Mouse (Mus musculus) CH12.LX (cell line): ENCODE results near the gene Asz1. TPM values are rescaled to one million over a fixed set of nuclear protein-coding genes. Genes with fewer than 3 reads are reported as not detected.

Experiments
- DNase-seq: peaks from one replicate; pipeline ENCODE4 v3.0.0-alpha.2; 2013; ENCODE audit errors: extremely low read depth
- H3K27ac ChIP-seq: 2 replicates; pipeline ENCODE4 v1.5.1; 2012; ENCODE audit warnings: low read depth, mild to moderate bottlenecking, control low read depth, moderate library complexity; ENCODE audit not compliant: insufficient read depth
- H3K27me3 ChIP-seq: replicated peaks from 2 replicates; pipeline ENCODE3; 2012; ENCODE audit warnings: inconsistent platforms
- H3K36me3 ChIP-seq, 2 experiments: replicated peaks in 1 of 2; 2 replicates each; pipeline versions ENCODE3 to v1.6.1; 2012; ENCODE audit warnings: inconsistent platforms in 1 of 2, low read length in 1 of 2, mild to moderate bottlenecking in 1 of 2, mixed read lengths in 1 of 2, moderate library complexity in 1 of 2; ENCODE audit not compliant: control insufficient read depth in 1 of 2, insufficient read depth in 1 of 2
- H3K4me1 ChIP-seq, 2 experiments: 2 replicates each; pipeline ENCODE4 v1.6.1; 2012; ENCODE audit warnings: inconsistent platforms in 1 of 2, moderate library complexity in 1 of 2; ENCODE audit not compliant: insufficient read depth in 2 of 2, control insufficient read depth in 1 of 2
- H3K4me2 ChIP-seq: 2 replicates; pipeline ENCODE4 v1.6.1; 2012; ENCODE audit warnings: low read depth, mild to moderate bottlenecking, control low read depth; ENCODE audit not compliant: poor library complexity, insufficient read depth, severe bottlenecking
- H3K4me3 ChIP-seq, 3 experiments: fragments of 150-350 bp in 1 of 3; sonication (generic) in 1 of 3; replicated peaks in 1 of 3; 2 replicates each; pipeline versions ENCODE3 to v1.5.1; 2011 to 2012; ENCODE audit warnings: low read depth in 2 of 3, low read length in 2 of 3, mild to moderate bottlenecking in 2 of 3, moderate library complexity in 2 of 3, control low read depth in 1 of 3, improper control_type of control experiment in 1 of 3, inconsistent platforms in 1 of 3, mixed read lengths in 1 of 3; ENCODE audit not compliant: poor library complexity in 1 of 3
- H3K79me2 ChIP-seq: replicated peaks from 2 replicates; pipeline ENCODE4 v1.6.1; 2012; ENCODE audit warnings: mild to moderate bottlenecking, moderate library complexity; ENCODE audit not compliant: control insufficient read depth, poor library complexity, insufficient read depth, severe bottlenecking; ENCODE audit errors: extremely low read depth
- H3K9ac ChIP-seq: 2 replicates; pipeline ENCODE4 v1.6.1; 2012; ENCODE audit warnings: low read depth, mild to moderate bottlenecking, control low read depth, moderate library complexity; ENCODE audit not compliant: insufficient read depth
- H3K9me3 ChIP-seq: replicated peaks from 2 replicates; pipeline ENCODE3; 2012; ENCODE audit warnings: low read length, inconsistent platforms, mixed read lengths
- BHLHE40 ChIP-seq: IDR thresholded peaks from 2 replicates; pipeline ENCODE4 v1.6.1; 2011; ENCODE audit warnings: mild to moderate bottlenecking, low read depth, low read length, improper control_type of control experiment
- CHD1 ChIP-seq: IDR thresholded peaks from 2 replicates; pipeline ENCODE4 v1.6.1; 2012; ENCODE audit warnings: low read depth, low read length, improper control_type of control experiment, inconsistent platforms
- EP300 ChIP-seq: IDR thresholded peaks from 2 replicates; pipeline ENCODE4 v1.6.1; 2011; ENCODE audit warnings: low read length, improper control_type of control experiment
- ETS1 ChIP-seq: conservative IDR thresholded peaks from 2 replicates; pipeline ENCODE4 v1.6.1; 2012; ENCODE audit warnings: low read depth, mild to moderate bottlenecking, inconsistent platforms, low read length, improper control_type of control experiment, moderate library complexity
- HCFC1 ChIP-seq: IDR thresholded peaks from 2 replicates; pipeline ENCODE4 v1.6.1; 2012; ENCODE audit warnings: low read depth, mild to moderate bottlenecking, inconsistent platforms, low read length, improper control_type of control experiment
- JUN ChIP-seq: IDR thresholded peaks from 2 replicates; pipeline ENCODE4 v1.6.1; 2011; ENCODE audit warnings: low read depth, mild to moderate bottlenecking, low read length, improper control_type of control experiment, moderate library complexity; ENCODE audit not compliant: insufficient read depth
- JUND ChIP-seq: conservative IDR thresholded peaks from 2 replicates; pipeline ENCODE4 v1.6.1; 2011; ENCODE audit warnings: low read depth, low read length, improper control_type of control experiment
- KAT2A ChIP-seq: IDR thresholded peaks from 2 replicates; pipeline ENCODE4 v1.6.1; 2012; ENCODE audit warnings: low read length, improper control_type of control experiment, inconsistent platforms; ENCODE audit not compliant: insufficient replicate concordance
- MEF2A ChIP-seq: IDR thresholded peaks from 2 replicates; pipeline ENCODE4 v1.6.1; 2014; ENCODE audit warnings: low read depth, mild to moderate bottlenecking, inconsistent platforms, low read length, improper control_type of control experiment, borderline replicate concordance
- MXI1 ChIP-seq: IDR thresholded peaks from 2 replicates; pipeline ENCODE4 v1.6.1; 2011; ENCODE audit warnings: mild to moderate bottlenecking, low read depth, low read length, improper control_type of control experiment
- MYC ChIP-seq: IDR thresholded peaks from 2 replicates; pipeline ENCODE4 v1.6.1; 2011; ENCODE audit warnings: low read depth, mild to moderate bottlenecking, improper control_type of control experiment, low read length
- NELFE ChIP-seq: IDR thresholded peaks from 2 replicates; pipeline ENCODE4 v1.6.1; 2011; ENCODE audit warnings: low read depth, low read length, improper control_type of control experiment
- NRF1 ChIP-seq: IDR thresholded peaks from 2 replicates; pipeline ENCODE4 v1.6.1; 2014; ENCODE audit warnings: low read depth, mild to moderate bottlenecking, inconsistent platforms, low read length, improper control_type of control experiment, moderate library complexity
- PAX5 ChIP-seq: IDR thresholded peaks from 2 replicates; pipeline ENCODE4 v1.6.1; 2012; ENCODE audit warnings: low read length, inconsistent platforms, mixed read lengths
- POLR2AphosphoS2 ChIP-seq: IDR thresholded peaks from 2 replicates; pipeline ENCODE4 v1.6.1; 2011; ENCODE audit warnings: low read depth, low read length, improper control_type of control experiment
- SMC3 ChIP-seq: IDR thresholded peaks from 2 replicates; pipeline ENCODE4 v1.6.1; 2011; ENCODE audit warnings: low read depth, low read length, improper control_type of control experiment
- TCF12 ChIP-seq: IDR thresholded peaks from 2 replicates; pipeline ENCODE4 v1.6.1; 2014; ENCODE audit warnings: low read depth, mild to moderate bottlenecking, inconsistent platforms, low read length, improper control_type of control experiment
- USF1 ChIP-seq: IDR thresholded peaks from 2 replicates; pipeline ENCODE4 v1.6.1; 2014; ENCODE audit warnings: low read depth, mild to moderate bottlenecking, inconsistent platforms, low read length, improper control_type of control experiment
- USF2 ChIP-seq: conservative IDR thresholded peaks from 2 replicates; pipeline ENCODE4 v1.6.1; 2011; ENCODE audit warnings: low read depth, low read length, improper control_type of control experiment
- ZC3H11A ChIP-seq: IDR thresholded peaks from 2 replicates; pipeline ENCODE4 v1.6.1; 2012; ENCODE audit warnings: low read depth, mild to moderate bottlenecking, inconsistent platforms, low read length, improper control_type of control experiment
- ZKSCAN1 ChIP-seq: IDR thresholded peaks from 2 replicates; pipeline ENCODE4 v1.6.1; 2012; ENCODE audit warnings: low read depth, inconsistent platforms, low read length, improper control_type of control experiment, borderline replicate concordance
- dilution Hi-C: fragments of 300-500 bp; cut with MboI; formaldehyde crosslinking; loops from 2 replicates; pipeline ENCODE4 v1.14.3; 2020; ENCODE audit warnings: low sequenced_read_pairs; ENCODE audit not compliant: extremely low pct_unique_long_range_greater_than_20kb, extremely low pct_ligation_motif_present
- in situ Hi-C: fragments of 300-500 bp; cut with MboI; formaldehyde crosslinking; loops from 3 replicates; pipeline ENCODE4 v1.14.3; 2019; ENCODE audit warnings: low sequenced_read_pairs, low pct_ligation_motif_present, low pct_unique_long_range_greater_than_20kb, mixed read lengths
- polyA plus RNA-seq: library from polyadenylated mRNA; unstranded; fragments of >175 nt; gene quantifications from 2 replicates; pipeline ENCODE4 v1.2.1, GENCODE M21; 2012; ENCODE audit warnings: low read depth; ENCODE audit not compliant: insufficient read length
- total RNA-seq, 2 experiments: library from RNA; depleted of rRNA; stranded (reverse); fragments of 300-350 nt in 1 of 2; fragments of >200 nt in 1 of 2; gene quantifications; 2 replicates each; pipeline ENCODE4 v1.2.3; 2012 to 2014

Gene Asz1
- total and polyA plus RNA-seq, 3 experiments = not detected

DNA sequence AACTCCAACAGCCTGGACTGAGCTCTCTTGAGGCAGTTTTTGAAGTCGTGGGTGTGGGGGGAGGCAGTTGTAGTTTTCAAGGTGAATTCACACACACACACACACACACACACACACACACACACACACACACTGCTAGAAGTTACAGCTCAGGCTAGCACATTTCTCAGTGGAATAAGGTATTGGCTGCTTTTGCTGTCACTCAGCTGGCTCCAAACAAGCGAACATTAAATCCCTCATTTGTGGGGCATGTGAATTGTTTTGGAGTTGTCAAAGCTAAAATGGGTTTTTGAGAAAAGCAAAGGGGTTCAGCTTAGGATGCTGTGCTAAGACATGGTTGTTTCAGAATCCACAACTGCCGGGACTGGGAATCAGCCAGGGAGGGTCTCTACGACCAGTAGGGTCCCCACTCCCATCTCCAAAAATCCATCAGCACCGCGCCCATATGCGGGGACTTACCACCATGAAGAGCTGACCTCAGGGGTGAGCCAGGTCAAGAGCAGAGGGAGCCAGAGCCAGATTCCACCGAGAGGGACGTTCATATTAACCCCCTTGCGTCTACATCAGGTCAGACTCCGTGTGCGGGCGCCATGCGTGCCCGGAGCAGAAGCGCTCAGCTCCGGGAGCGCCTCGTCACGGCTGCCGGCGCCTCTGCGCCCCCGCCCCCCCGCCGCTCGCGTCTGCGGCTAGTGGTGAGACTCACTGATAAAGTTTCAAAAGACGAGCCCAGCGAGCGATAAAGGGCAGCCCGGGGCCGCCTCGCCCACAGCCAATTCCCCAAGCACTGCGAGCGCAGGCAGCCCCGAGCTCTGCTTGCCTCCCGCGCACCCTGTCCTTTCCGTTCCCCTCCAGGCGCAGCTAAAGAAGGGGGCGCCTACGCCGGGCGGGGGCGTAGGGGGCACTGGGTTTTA lies 78.9 kb downstream of the Asz1 start, which contains the start of gene Wnt2:
TSS of gene Wnt2 (minus strand) at position 840 of the 911 bp plus-strand sequence.
- Histone ChIP-seq H3K9me3 (no peaks in the 10 kb centered on the region), H3K4me3 (no peak within 1 kb of the TSS), H3K4me1 (peaks cover 0 to 2% of the 10 kb centered on the region in 2 experiments; a peak in 1 of 4 replicates), H3K27me3 (no peaks in the 10 kb centered on the region), H3K9ac (no peak within 1 kb of the TSS), H3K27ac (no peak within 1 kb of the TSS), H3K4me2 (no peak within 1 kb of the TSS), H3K36me3 (no peaks in the 10 kb centered on the region)
- dilution Hi-C loops = no loop called here
- in situ Hi-C loops = no loop called here
- no peak for TF ChIP-seq EP300
- TF ChIP-seq PAX5 = no peak
- TF ChIP-seq NELFE = no peak
- TF ChIP-seq TCF12 = no peak
- TF ChIP-seq USF1 = no peak
- TF ChIP-seq USF2 = no peak
- no peak for TF ChIP-seq MYC
- no peak for TF ChIP-seq MXI1
- TF ChIP-seq HCFC1 = no peak
- TF ChIP-seq MEF2A = no peak
- no peak for TF ChIP-seq BHLHE40
- no peak for TF ChIP-seq ZC3H11A
- no peak for TF ChIP-seq NRF1
- TF ChIP-seq POLR2AphosphoS2 = no peak
- no peak for TF ChIP-seq CHD1
- TF ChIP-seq JUN = no peak
- no peak for TF ChIP-seq KAT2A
- no peak for TF ChIP-seq ETS1
- no peak for TF ChIP-seq SMC3
- TF ChIP-seq, all 38 proteins: peak for 0
- no peaks in the 10 kb centered on the region for H3K79me2 ChIP-seq
- DNase-seq = no peak

DNA sequence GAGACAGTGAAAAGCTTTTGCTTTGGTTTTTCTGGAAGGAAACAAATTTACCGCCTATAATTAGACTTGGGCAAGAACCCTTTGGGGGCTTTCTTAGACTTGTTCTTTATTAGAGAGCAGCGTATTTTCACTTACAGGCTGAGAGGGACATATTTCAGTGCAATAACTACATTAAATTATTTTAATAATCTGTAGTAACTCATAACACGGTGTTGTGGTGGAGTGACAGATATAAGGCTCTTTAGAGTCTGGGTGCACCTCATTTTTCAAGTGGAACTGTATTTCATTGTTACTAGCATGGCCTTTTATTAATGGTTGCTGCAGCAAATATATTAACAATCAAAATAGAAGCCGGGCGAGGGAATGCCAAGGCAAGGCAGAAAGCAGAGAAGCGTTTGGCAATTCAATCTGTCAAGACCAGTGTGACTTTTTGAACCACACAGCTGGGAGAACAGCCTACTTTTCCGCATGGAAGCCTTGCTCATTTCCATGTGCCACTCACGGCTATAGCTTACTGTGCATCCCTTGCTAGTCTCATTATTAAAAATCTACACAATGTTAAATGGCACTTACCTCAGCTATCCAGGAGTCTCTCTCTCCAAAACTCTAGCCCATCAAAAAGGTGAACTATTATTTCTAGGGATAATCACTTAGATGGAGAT lies 84.6 kb downstream of the Asz1 start:
- H3K27me3 ChIP-seq = no peaks in the 10 kb centered on the region
- DNase-seq = no peak
- no peaks in the 10 kb centered on the region for H3K36me3 ChIP-seq
- dilution Hi-C loops = no loop called here
- no peak for TF ChIP-seq MYC
- TF ChIP-seq ZKSCAN1 = no peak
- TF ChIP-seq JUND = no peak
- no peak for TF ChIP-seq USF1
- TF ChIP-seq MXI1 = no peak
- no peak overlapping the region for H3K27ac ChIP-seq
- H3K4me2 ChIP-seq = no peak overlapping the region
- H3K4me3 ChIP-seq = no peak overlapping the region
- no peak overlapping the region for H3K9ac ChIP-seq
- no peaks in the 10 kb centered on the region for H3K79me2 ChIP-seq
- H3K4me1 ChIP-seq = 0 out of 4 replicates have a peak, but pooled peaks cover 0 to 2% of the 10 kb centered on the region in 2 experiments
- no peaks in the 10 kb centered on the region for H3K9me3 ChIP-seq
- in situ Hi-C loops = no loop called here
